Mouse (Mus musculus): ENCODE measurements around the gene Ptprn2. TPM values are rescaled to one million over a fixed set of nuclear protein-coding genes. Genes with fewer than 3 reads are reported as not detected.

Gene Ptprn2
- total and polyA plus RNA-seq, 3 experiments = 0.22 TPM; not detected in 2

GRCm38 (mm10) chr12:117174189-117174588 lies 688.7 kb downstream of the Ptprn2 start:
- no peak overlapping the region for H3K4me3 ChIP-seq (ENCODE audit: low read depth, low read length)
- TF ChIP-seq POLR2AphosphoS5 (IDR thresholded peaks at IDR 0.05; ENCODE audit: insufficient replicate concordance, low read depth, low read length) (no peak), GATA1 (IDR thresholded peaks at IDR 0.05; ENCODE audit: borderline replicate concordance, low read length) (no peak), GATA2 (IDR thresholded peaks at IDR 0.05; ENCODE audit: borderline replicate concordance, low read depth, low read length) (no peak), CTCF (IDR thresholded peaks at IDR 0.05; ENCODE audit: low read depth, low read length) (no peak), TAL1 (conservative IDR thresholded peaks at IDR 0.05; ENCODE audit: low read depth, low read length) (no peak)
- no peaks in the 10 kb centered on the region for H3K4me1 ChIP-seq (ENCODE audit: insufficient read depth, low read depth, low read length)
- DNase-seq (ENCODE audit: low spot score) = no peak
- ATAC-seq (ENCODE audit: extremely low read depth, insufficient number of reproducible peaks, low FRiP score, poor library complexity, severe bottlenecking) = no peak
- no peaks in the 10 kb centered on the region for H3K36me3 ChIP-seq (replicated peaks)
- H3K9me3 ChIP-seq (replicated peaks) = peaks cover 78% of the 10 kb centered on the region
- H3K27me3 ChIP-seq (ENCODE audit: insufficient read depth, low read length) = no peaks in the 10 kb centered on the region

- Histone ChIP-seq H3K9me3 (replicated peaks) (peaks cover 77% of the 10 kb centered on the region), H3K4me3 (ENCODE audit: low read depth, low read length) (no peak overlapping the region), H3K27me3 (ENCODE audit: insufficient read depth, low read length) (no peaks in the 10 kb centered on the region), H3K36me3 (replicated peaks) (no peaks in the 10 kb centered on the region), H3K4me1 (ENCODE audit: insufficient read depth, low read depth, low read length) (no peaks in the 10 kb centered on the region)
- no peak for DNase-seq (ENCODE audit: low spot score)
- no peak for TF ChIP-seq CTCF (IDR thresholded peaks at IDR 0.05; ENCODE audit: low read depth, low read length)
- no peak for TF ChIP-seq TAL1 (conservative IDR thresholded peaks at IDR 0.05; ENCODE audit: low read depth, low read length)
- TF ChIP-seq POLR2AphosphoS5 (IDR thresholded peaks at IDR 0.05; ENCODE audit: insufficient replicate concordance, low read depth, low read length) = no peak
- no peak for TF ChIP-seq GATA1 (IDR thresholded peaks at IDR 0.05; ENCODE audit: borderline replicate concordance, low read length)
- TF ChIP-seq GATA2 (IDR thresholded peaks at IDR 0.05; ENCODE audit: borderline replicate concordance, low read depth, low read length) = no peak
- no peak for ATAC-seq (ENCODE audit: extremely low read depth, insufficient number of reproducible peaks, low FRiP score, poor library complexity, severe bottlenecking)
These were observed 689.7 kb downstream of the Ptprn2 start for GRCm38 (mm10) chr12:117175072-117175681.

GRCm38 (mm10) chr12:117176259-117176823 lies 690.8 kb downstream of the Ptprn2 start:
- Histone ChIP-seq H3K4me1 (ENCODE audit: insufficient read depth, low read depth, low read length) (no peaks in the 10 kb centered on the region), H3K9me3 (replicated peaks) (peaks cover 83% of the 10 kb centered on the region), H3K27me3 (ENCODE audit: insufficient read depth, low read length) (no peaks in the 10 kb centered on the region), H3K36me3 (replicated peaks) (no peaks in the 10 kb centered on the region), H3K4me3 (ENCODE audit: low read depth, low read length) (no peak overlapping the region)
- ATAC-seq (ENCODE audit: extremely low read depth, insufficient number of reproducible peaks, low FRiP score, poor library complexity, severe bottlenecking) (no peak), DNase-seq (ENCODE audit: low spot score) (no peak)
- TF ChIP-seq TAL1 (conservative IDR thresholded peaks at IDR 0.05; ENCODE audit: low read depth, low read length) = no peak
- TF ChIP-seq POLR2AphosphoS5 (IDR thresholded peaks at IDR 0.05; ENCODE audit: insufficient replicate concordance, low read depth, low read length) = no peak
- no peak for TF ChIP-seq GATA1 (IDR thresholded peaks at IDR 0.05; ENCODE audit: borderline replicate concordance, low read length)
- no peak for TF ChIP-seq CTCF (IDR thresholded peaks at IDR 0.05; ENCODE audit: low read depth, low read length)
- TF ChIP-seq GATA2 (IDR thresholded peaks at IDR 0.05; ENCODE audit: borderline replicate concordance, low read depth, low read length) = no peak

- Histone ChIP-seq H3K27me3 (ENCODE audit: insufficient read depth, low read length) (no peaks in the 10 kb centered on the region), H3K9me3 (replicated peaks) (peaks cover 87% of the 10 kb centered on the region), H3K36me3 (replicated peaks) (no peaks in the 10 kb centered on the region), H3K4me3 (ENCODE audit: low read depth, low read length) (no peak overlapping the region), H3K4me1 (ENCODE audit: insufficient read depth, low read depth, low read length) (no peaks in the 10 kb centered on the region)
- TF ChIP-seq GATA1 (IDR thresholded peaks at IDR 0.05; ENCODE audit: borderline replicate concordance, low read length) (no peak), GATA2 (IDR thresholded peaks at IDR 0.05; ENCODE audit: borderline replicate concordance, low read depth, low read length) (no peak), CTCF (IDR thresholded peaks at IDR 0.05; ENCODE audit: low read depth, low read length) (no peak), TAL1 (conservative IDR thresholded peaks at IDR 0.05; ENCODE audit: low read depth, low read length) (no peak), POLR2AphosphoS5 (IDR thresholded peaks at IDR 0.05; ENCODE audit: insufficient replicate concordance, low read depth, low read length) (no peak)
- no peak for ATAC-seq (ENCODE audit: extremely low read depth, insufficient number of reproducible peaks, low FRiP score, poor library complexity, severe bottlenecking)
- no peak for DNase-seq (ENCODE audit: low spot score)
These were observed 701.6 kb downstream of the Ptprn2 start for GRCm38 (mm10) chr12:117187167-117187566.

GRCm38 (mm10) chr12:117192001-117192400 lies 706.5 kb downstream of the Ptprn2 start:
- ATAC-seq (ENCODE audit: extremely low read depth, insufficient number of reproducible peaks, low FRiP score, poor library complexity, severe bottlenecking) (no peak), DNase-seq (ENCODE audit: low spot score) (no peak)
- H3K9me3 ChIP-seq (replicated peaks) = peaks cover 68% of the 10 kb centered on the region
- H3K4me1 ChIP-seq (ENCODE audit: insufficient read depth, low read depth, low read length) = no peaks in the 10 kb centered on the region
- TF ChIP-seq GATA1 (IDR thresholded peaks at IDR 0.05; ENCODE audit: borderline replicate concordance, low read length) = no peak
- TF ChIP-seq POLR2AphosphoS5 (IDR thresholded peaks at IDR 0.05; ENCODE audit: insufficient replicate concordance, low read depth, low read length) = no peak
- no peak for TF ChIP-seq TAL1 (conservative IDR thresholded peaks at IDR 0.05; ENCODE audit: low read depth, low read length)
- TF ChIP-seq CTCF (IDR thresholded peaks at IDR 0.05; ENCODE audit: low read depth, low read length) = no peak
- TF ChIP-seq GATA2 (IDR thresholded peaks at IDR 0.05; ENCODE audit: borderline replicate concordance, low read depth, low read length) = no peak
- H3K4me3 ChIP-seq (ENCODE audit: low read depth, low read length) = no peak overlapping the region
- no peaks in the 10 kb centered on the region for H3K27me3 ChIP-seq (ENCODE audit: insufficient read depth, low read length)
- no peaks in the 10 kb centered on the region for H3K36me3 ChIP-seq (replicated peaks)

- ATAC-seq (ENCODE audit: extremely low read depth, insufficient number of reproducible peaks, low FRiP score, poor library complexity, severe bottlenecking) = no peak
- no peaks in the 10 kb centered on the region for H3K36me3 ChIP-seq (replicated peaks)
- H3K4me3 ChIP-seq (ENCODE audit: low read depth, low read length) = no peak overlapping the region
- H3K9me3 ChIP-seq (replicated peaks) = peaks cover 62% of the 10 kb centered on the region
- TF ChIP-seq TAL1 (conservative IDR thresholded peaks at IDR 0.05; ENCODE audit: low read depth, low read length) = no peak
- TF ChIP-seq CTCF (IDR thresholded peaks at IDR 0.05; ENCODE audit: low read depth, low read length) = no peak
- no peak for TF ChIP-seq POLR2AphosphoS5 (IDR thresholded peaks at IDR 0.05; ENCODE audit: insufficient replicate concordance, low read depth, low read length)
- TF ChIP-seq GATA2 (IDR thresholded peaks at IDR 0.05; ENCODE audit: borderline replicate concordance, low read depth, low read length) = no peak
- TF ChIP-seq GATA1 (IDR thresholded peaks at IDR 0.05; ENCODE audit: borderline replicate concordance, low read length) = no peak
- H3K27me3 ChIP-seq (ENCODE audit: insufficient read depth, low read length) = no peaks in the 10 kb centered on the region
- H3K4me1 ChIP-seq (ENCODE audit: insufficient read depth, low read depth, low read length) = no peaks in the 10 kb centered on the region
- DNase-seq (ENCODE audit: low spot score) = no peak
These were observed 711.4 kb downstream of the Ptprn2 start for GRCm38 (mm10) chr12:117196721-117197425.
